Mouse (Mus musculus) forebrain, embryonic 11.5 days (tissue): ENCODE measurements at regions not wholly inside any gene's neighbourhood (a gene's known extent, or its start where the extent isn't known, plus 50 kb on each side); places are given as distances from the start of the nearest gene placed in this dataset.
"Not testable (repeated sequence)": the region's sequence is repeated elsewhere in the genome, so short reads cannot be mapped to it uniquely, and the experiment has no call there.

Experiments
- ATAC-seq: fragments of 200-750 bp; cut with Nextera tagmentation; replicated peaks from 2 replicates; pipeline ENCODE4 v1.8.0; 2017; ENCODE audit warnings: moderate TSS enrichment; ENCODE audit not compliant: low FRiP score
- DNase-seq: peaks from one replicate; pipeline ENCODE4 v3.0.0-alpha.2; 2017; ENCODE audit warnings: low spot score
- H3K27ac ChIP-seq: fragments of 300-500 bp; sonication (generic); 2 replicates; pipeline ENCODE4 v1.5.1; 2014; ENCODE audit warnings: low read depth, low read length
- H3K27me3 ChIP-seq: fragments of 300-500 bp; sonication (generic); 2 replicates; pipeline ENCODE4 v1.6.1; 2014; ENCODE audit warnings: mild to moderate bottlenecking, low read length, mixed read lengths; ENCODE audit not compliant: control insufficient read depth, insufficient read depth
- H3K36me3 ChIP-seq: fragments of 300-500 bp; sonication (generic); 2 replicates; pipeline ENCODE4 v1.6.1; 2014; ENCODE audit warnings: mild to moderate bottlenecking, low read length, moderate library complexity, mixed read lengths; ENCODE audit not compliant: control insufficient read depth, insufficient read depth
- H3K4me1 ChIP-seq: fragments of 300-500 bp; sonication (generic); replicated peaks from 2 replicates; pipeline ENCODE4 v1.6.1; 2014; ENCODE audit warnings: low read length, mixed read lengths; ENCODE audit not compliant: control insufficient read depth, insufficient read depth
- H3K4me2 ChIP-seq: fragments of 300-500 bp; sonication (generic); 2 replicates; pipeline ENCODE4 v1.6.1; 2014; ENCODE audit warnings: low read depth, mild to moderate bottlenecking, low read length, moderate library complexity, mixed read lengths; ENCODE audit not compliant: severe bottlenecking
- H3K4me3 ChIP-seq: fragments of 300-500 bp; sonication (generic); 2 replicates; pipeline ENCODE4 v1.5.1; 2014; ENCODE audit warnings: low read depth, low read length
- H3K9ac ChIP-seq: fragments of 300-500 bp; sonication (generic); 2 replicates; pipeline ENCODE4 v1.6.1; 2014; ENCODE audit warnings: low read length
- H3K9me3 ChIP-seq: fragments of 300-500 bp; sonication (generic); 2 replicates; pipeline ENCODE4 v1.6.1; 2016; ENCODE audit warnings: low read length, mixed read lengths; ENCODE audit not compliant: control insufficient read depth
- WGBS: fragments of 180-500 bp; shearing (Covaris S2); extraction: QIAGEN DNeasy Blood & Tissue Kit; methylation state at CpG from one replicate; pipeline ENCODE4 v1.1.7; 2014; 5-methylcytosine and 5-hydroxymethylcytosine counted together

DNA sequence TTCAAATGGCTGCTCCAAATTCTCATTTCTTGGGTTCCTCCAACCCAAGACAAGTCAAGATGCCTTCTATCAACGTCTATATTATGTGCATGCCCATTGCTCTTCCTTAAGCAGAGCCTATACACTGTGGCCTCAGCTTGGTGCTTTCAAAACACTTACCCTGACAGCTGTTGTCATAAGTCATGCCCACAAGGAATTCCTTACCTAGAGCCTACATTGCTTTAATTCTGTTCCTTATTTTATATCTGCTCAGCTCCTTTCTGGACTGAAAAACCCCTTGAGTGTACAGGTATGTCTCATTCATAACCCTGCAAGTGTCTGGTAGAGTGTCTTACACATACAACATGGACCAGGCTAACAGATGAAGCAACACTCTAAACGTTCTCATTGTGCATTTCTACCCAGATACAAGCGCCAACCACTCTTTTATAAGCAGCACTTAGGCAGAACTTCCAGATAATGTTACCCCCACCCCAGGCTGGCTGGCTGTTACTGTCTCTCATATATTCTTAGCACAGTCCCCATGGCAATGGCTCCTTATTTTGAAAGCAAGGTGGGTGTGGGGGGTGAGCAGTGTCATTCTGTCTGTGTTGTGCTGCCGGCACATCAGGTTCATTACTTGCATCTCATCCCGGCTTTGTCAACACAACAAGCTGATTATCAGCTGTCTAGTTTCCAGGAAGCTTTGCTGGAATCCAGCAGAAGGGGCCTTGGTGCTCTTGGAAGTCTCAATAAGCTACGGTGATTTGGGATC lies 176.6 kb downstream of the Ifng start:
- Histone ChIP-seq H3K4me1 (no peaks in the 10 kb centered on the region), H3K9me3 (no peaks in the 10 kb centered on the region), H3K27me3 (no peaks in the 10 kb centered on the region), H3K27ac (no peak overlapping the region), H3K4me3 (no peak overlapping the region), H3K4me2 (no peak overlapping the region), H3K9ac (no peak overlapping the region), H3K36me3 (no peaks in the 10 kb centered on the region)
- 88% methylated on average over 6 of the region's 6 CpGs for WGBS
- DNase-seq: no peak
- ATAC-seq: no peak

DNA sequence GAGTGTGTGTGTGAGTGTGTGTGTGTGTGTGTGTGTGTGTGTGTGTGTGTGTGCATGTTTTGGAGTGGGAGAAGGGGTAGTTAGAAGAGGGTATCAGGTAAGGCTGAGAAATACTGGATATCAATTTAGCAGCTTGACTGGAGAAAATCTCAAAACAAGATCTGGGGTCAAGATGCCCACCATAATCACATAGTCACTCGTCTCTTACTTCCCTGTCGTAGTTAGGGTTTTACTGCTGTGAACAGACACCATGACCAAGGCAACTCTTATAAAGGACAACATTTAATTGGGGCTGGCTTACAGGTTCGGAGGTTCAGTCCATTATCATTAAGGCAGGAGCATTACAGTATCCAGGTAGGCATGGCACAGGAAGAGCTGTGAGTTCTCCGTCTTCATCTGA lies 177.4 kb downstream of the Ifng start:
- H3K4me1 ChIP-seq, ATAC-seq, H3K9ac ChIP-seq, H3K27me3 ChIP-seq, H3K4me2 ChIP-seq, H3K9me3 ChIP-seq, H3K4me3 ChIP-seq, H3K36me3 ChIP-seq, H3K27ac ChIP-seq, DNase-seq: not testable (repeated sequence)
- WGBS: 94% methylated on average over 4 of the region's 4 CpGs

DNA sequence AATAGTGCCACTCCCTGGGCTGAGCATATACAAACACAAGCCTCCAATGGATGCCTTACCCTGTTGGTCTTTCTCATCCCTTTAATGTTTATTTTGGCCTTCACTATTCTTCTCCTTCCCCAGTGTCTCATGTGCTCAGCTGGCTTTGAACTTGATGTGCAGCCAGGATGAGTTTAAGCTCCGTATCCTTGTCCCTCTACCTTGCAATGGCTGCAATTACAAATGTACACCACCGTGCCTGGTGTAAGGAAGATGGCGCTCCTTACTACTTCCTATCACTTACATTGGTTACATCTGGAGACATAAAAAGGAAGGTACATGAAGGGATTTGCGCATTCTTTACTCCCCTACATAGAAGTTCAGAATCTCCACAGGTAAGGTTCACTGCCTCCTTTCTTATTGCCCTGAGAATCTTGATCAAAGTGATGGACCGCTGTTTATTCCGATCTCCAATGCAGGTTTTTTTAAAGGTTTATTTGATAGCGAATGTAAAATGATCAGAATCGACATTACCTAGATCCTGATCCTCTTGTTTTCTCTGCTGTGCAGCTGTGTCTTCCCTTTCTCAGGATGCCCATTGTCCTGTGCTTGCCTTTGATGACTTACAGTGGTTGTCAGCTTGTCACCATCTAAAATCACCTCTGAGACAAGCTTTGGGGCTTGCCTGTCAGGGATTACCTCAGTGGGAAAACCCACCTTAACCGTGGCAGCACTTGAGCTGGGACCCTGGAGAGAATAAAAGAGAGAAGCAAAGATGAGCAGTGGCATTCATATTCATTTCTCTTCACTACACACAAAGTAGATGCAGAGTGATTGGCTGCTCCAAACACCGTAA lies 178.1 kb downstream of the Ifng start:
- DNase-seq (no peak), ATAC-seq (no peak)
- Histone ChIP-seq H3K9me3 (no peaks in the 10 kb centered on the region), H3K4me1 (no peaks in the 10 kb centered on the region), H3K27me3 (no peaks in the 10 kb centered on the region), H3K36me3 (no peaks in the 10 kb centered on the region), H3K9ac (no peak overlapping the region), H3K4me3 (no peak overlapping the region), H3K4me2 (no peak overlapping the region), H3K27ac (no peak overlapping the region)
- 88% methylated on average over 10 of the region's 10 CpGs for WGBS

DNA sequence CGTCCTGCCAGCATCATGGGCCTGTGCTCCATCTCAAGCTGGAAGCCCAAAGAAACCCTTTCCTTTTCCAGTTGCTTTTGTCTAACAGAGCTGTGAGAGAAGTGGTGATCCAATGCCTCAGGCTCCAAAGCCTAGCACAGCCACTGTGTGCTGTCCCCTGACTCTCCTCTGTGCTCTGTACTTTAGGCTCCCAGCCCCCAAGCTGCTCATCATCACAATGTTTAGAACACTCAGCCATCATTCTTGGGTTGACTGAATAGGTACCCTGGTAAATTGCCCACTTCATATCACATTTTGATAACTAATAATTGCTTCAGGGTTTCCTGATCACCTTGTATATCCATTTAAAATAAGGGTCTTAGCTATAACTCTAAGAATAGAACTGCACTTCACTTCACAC lies 178.8 kb downstream of the Ifng start:
- Histone ChIP-seq H3K9ac (no peak overlapping the region), H3K4me3 (no peak overlapping the region), H3K4me2 (no peak overlapping the region), H3K27me3 (no peaks in the 10 kb centered on the region), H3K27ac (no peak overlapping the region), H3K4me1 (no peaks in the 10 kb centered on the region), H3K9me3 (no peaks in the 10 kb centered on the region), H3K36me3 (no peaks in the 10 kb centered on the region)
- WGBS: 76% methylated on average over 1 of the region's 1 CpGs
- DNase-seq: no peak
- ATAC-seq: no peak

DNA sequence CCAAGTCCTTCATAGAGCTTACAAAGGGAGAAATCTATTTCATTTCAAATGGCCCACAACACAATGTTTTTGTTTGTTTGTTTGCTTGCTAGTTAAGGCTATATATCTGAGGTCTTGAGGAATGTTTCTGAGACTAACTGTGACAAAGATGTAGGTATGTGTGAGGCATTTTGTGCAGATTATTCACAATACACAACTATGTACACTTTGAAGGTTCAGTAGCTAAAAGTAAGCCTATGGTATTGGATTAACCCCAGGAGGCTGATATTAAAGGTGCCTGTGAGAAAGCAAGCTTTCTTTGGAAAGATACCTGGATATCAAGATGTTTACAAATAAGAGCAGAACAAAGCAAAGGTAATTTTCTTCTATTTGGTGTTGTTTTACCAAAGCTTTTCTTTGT lies 179.8 kb downstream of the Ifng start:
- Histone ChIP-seq H3K4me1 (no peaks in the 10 kb centered on the region), H3K27me3 (no peaks in the 10 kb centered on the region), H3K9me3 (no peaks in the 10 kb centered on the region), H3K9ac (no peak overlapping the region), H3K36me3 (no peaks in the 10 kb centered on the region), H3K4me2 (no peak overlapping the region), H3K27ac (no peak overlapping the region), H3K4me3 (no peak overlapping the region)
- ATAC-seq: no peak
- no peak for DNase-seq

DNA sequence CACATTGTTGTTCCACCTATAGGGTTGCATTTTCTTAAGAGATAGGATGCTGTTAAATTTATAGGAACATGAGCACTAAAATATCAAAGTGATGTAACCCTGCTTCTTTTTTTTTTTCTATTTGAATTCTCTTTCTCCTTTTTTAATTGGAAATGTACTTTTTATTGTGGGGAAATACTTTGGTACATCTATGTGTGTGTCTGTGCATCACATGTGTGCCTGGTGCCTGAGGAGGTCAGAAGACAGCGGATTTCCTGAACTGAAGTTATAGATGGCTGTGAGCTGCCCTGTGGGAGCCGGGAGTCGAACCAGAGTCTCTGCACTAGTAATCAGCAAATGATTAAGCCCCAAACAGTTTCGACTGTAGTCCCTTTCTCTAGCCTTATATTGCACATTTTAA lies 180.7 kb downstream of the Ifng start:
- ATAC-seq (no peak), DNase-seq (no peak)
- Histone ChIP-seq H3K27me3 (no peaks in the 10 kb centered on the region), H3K4me2 (no peak overlapping the region), H3K9ac (no peak overlapping the region), H3K36me3 (no peaks in the 10 kb centered on the region), H3K9me3 (no peaks in the 10 kb centered on the region), H3K4me3 (no peak overlapping the region), H3K27ac (no peak overlapping the region), H3K4me1 (no peaks in the 10 kb centered on the region)
- 89% methylated on average over 4 of the region's 4 CpGs for WGBS

DNA sequence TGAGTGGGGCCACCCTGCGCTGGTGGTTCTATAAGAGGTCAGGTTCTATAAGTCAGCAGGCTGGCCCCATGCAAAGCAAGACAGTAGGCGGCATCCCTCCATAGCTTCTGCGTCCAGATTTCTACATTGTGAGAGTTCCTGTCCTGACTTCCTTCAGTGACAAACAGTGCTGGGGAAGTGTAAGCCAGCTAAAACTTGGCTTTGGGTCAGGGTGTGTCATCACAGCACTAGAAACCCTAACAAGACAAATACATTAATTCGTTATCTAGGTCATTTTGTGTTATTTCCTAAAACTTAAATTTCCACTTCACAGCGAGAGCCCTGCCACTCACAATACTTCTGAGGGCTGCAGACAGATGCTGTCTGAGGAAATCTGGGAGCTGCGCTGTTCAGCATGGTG lies 181.3 kb downstream of the Ifng start:
- DNase-seq (no peak), ATAC-seq (no peak)
- Histone ChIP-seq H3K4me1 (no peaks in the 10 kb centered on the region), H3K9ac (no peak overlapping the region), H3K9me3 (no peaks in the 10 kb centered on the region), H3K4me3 (no peak overlapping the region), H3K27ac (no peak overlapping the region), H3K36me3 (no peaks in the 10 kb centered on the region), H3K4me2 (no peak overlapping the region), H3K27me3 (no peaks in the 10 kb centered on the region)
- 83% methylated on average over 6 of the region's 6 CpGs for WGBS

DNA sequence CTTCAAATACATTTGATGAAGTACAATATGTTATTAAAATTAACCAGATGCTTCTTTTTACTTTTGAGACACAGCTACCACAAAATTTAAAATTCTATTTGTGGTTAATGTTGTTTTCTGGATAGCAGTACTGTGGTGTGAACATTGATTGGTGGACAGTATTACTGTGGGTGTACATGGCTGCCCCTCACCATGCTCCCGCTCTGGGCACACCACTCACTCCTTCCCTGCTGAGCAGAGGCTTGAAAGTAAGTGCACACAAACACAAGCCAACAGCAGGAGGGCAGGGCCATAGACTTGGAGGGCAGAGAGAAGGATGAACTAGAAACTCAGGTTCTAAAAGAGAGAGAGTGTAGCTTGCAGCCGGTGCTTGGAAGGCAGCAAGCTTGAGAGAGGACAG lies 182.1 kb downstream of the Ifng start:
- Histone ChIP-seq H3K4me3 (no peak overlapping the region), H3K27me3 (no peaks in the 10 kb centered on the region), H3K9me3 (no peaks in the 10 kb centered on the region), H3K4me1 (no peaks in the 10 kb centered on the region), H3K36me3 (no peaks in the 10 kb centered on the region), H3K9ac (no peak overlapping the region), H3K4me2 (no peak overlapping the region), H3K27ac (no peak overlapping the region)
- DNase-seq (no peak), ATAC-seq (no peak)
- 83% methylated on average over 2 of the region's 2 CpGs for WGBS

DNA sequence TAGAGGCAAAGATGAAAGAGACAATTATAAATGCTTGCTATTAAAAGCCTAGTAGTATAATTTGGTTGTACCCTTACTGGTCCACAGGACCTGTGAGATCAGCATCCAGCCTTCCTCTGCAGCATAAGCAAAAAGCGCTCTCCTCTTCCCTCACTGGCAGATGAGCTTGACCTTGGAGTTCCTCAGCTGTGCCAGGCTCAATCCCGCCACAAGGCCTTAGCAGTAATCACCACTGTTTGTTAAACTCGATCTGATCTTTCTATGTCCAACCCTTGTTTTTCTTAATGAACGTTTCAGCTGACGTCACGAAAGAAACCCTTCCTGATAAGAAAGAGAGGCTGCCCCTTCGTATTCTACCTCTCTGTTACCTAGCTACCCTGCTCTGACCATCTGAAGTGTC lies 183.5 kb downstream of the Ifng start:
- DNase-seq (no peak), ATAC-seq (no peak)
- Histone ChIP-seq H3K4me1 (no peaks in the 10 kb centered on the region), H3K4me3 (no peak overlapping the region), H3K27me3 (no peaks in the 10 kb centered on the region), H3K9ac (no peak overlapping the region), H3K9me3 (no peaks in the 10 kb centered on the region), H3K27ac (no peak overlapping the region), H3K36me3 (no peaks in the 10 kb centered on the region), H3K4me2 (no peak overlapping the region)
- WGBS: 88% methylated on average over 7 of the region's 7 CpGs
